Mouse (Mus musculus) liver, postnatal 0 days (tissue): ENCODE data around the gene Kdm1b.

Source experiments
- CTCF ChIP-seq: sonication (generic); IDR thresholded peaks from 2 replicates; pipeline ENCODE4 v1.5.1; 2016; ENCODE audit warnings: antibody characterized with exemption, low read depth
- EP300 ChIP-seq: IDR thresholded peaks from 2 replicates; pipeline ENCODE4 v1.6.1; 2016; ENCODE audit warnings: antibody characterized with exemption, low read depth, mild to moderate bottlenecking

DNA sequence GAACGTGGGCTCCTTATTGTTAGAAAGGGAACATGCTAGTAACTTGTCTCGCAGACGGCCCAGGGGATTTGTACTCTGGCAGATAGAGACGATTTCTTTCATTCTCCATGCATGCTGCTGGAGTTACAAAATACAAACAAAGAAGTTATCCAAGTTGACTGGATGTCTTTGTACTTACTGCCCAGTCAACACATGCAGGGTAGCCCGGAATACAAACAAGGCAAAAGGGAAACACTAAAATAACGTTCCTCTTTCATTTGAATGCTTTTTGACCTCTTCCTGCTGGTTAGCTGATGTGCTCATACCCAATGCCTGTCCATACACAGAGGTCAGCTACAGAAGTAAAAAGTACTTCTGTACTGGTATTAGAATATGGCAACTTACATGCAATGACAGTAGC lies 5.4 kb upstream of the Kdm1b start:
- no peak for TF ChIP-seq EP300
- no peak for TF ChIP-seq CTCF
